Mouse (Mus musculus): ENCODE data around the gene Prlr.

GRCm38 (mm10) chr15:10306461-10306860 is 129.4 kb downstream of the Prlr start:
- TF ChIP-seq CTCF (conservative IDR thresholded peaks at IDR 0.05; ENCODE audit: insufficient read depth, insufficient read length, low read depth, low read length) (no peak), POLR2A (IDR thresholded peaks at IDR 0.05; ENCODE audit: low read depth, low read length) (no peak)

Data from kidney, adult 2 months (tissue).